Mouse (Mus musculus): ENCODE measurements around the gene Mterf4. TPM values are rescaled to one million over a fixed set of nuclear protein-coding genes. Genes with fewer than 3 reads are reported as not detected.
A peak's percentile ranks its signal among the peaks of the same experiment; 100 is the strongest.

Gene Mterf4
- polyA plus RNA-seq (2015; fragmentation: Nextera tagmentation; extraction: Ambion mirVana), result 23.8 and 26.6 TPM in 2 replicates

DNA sequence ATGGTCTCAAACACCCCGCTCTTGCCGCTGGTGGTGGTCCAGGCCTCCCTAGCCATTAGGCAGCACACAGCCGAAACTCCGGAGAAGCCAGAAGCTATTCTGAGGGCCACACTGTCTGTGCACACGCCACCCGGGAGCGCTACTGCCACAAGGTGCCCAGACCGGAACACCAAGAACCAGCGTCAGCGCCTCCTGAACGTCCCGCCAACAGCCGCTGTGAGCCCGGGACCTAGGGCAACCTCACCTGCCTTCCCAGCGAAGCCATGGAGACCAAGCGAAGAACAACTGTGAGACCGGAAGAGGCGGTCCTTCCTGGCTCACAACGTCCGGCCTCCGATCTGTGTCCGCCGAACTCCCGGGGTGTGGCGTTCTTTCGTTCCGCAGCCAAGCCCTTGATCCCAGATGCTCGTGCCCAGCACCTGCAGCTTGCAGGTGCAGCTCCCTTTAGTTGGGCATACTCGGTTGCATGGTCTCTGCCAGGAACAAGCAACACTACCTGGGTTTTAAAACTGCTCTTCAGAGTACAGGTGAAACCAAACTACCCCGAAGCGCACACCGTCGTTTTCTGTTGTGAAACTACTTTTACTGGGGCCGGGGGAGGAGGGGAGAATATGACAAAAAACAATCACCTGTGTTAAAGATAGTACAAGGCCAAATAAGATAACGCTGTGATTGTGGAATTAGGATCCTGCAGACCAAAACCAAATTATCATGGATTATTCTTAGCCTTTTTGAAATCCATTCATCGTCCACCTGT is at the start of gene Mterf4:
Gene Mterf4, minus strand, starts transcription at position 335 of the 757 bp plus-strand sequence.
- WGBS, result 7% methylated on average over 36 of the region's 36 CpGs
- peak within 1 kb of the TSS; percentile 74 for H3K4me2 ChIP-seq (ENCODE audit: low read depth, low read length)
- H3K4me3 ChIP-seq (ENCODE audit: low read length), result peak within 1 kb of the TSS; percentile 84
- H3K9ac ChIP-seq (ENCODE audit: low read depth, low read length), result peak within 1 kb of the TSS; percentile 79
- peak; percentile 97 for ATAC-seq
- H3K27me3 ChIP-seq (replicated peaks; ENCODE audit: control insufficient read depth, insufficient read depth, low read length), result no peaks in the 10 kb centered on the region
- no peak within 1 kb of the TSS for H3K27ac ChIP-seq (ENCODE audit: low read length)
- peaks cover 7% of the 10 kb centered on the region for H3K4me1 ChIP-seq (ENCODE audit: control insufficient read depth, insufficient read depth, low read length)
- no peaks in the 10 kb centered on the region for H3K9me3 ChIP-seq (ENCODE audit: control insufficient read depth, low read length)
- no peaks in the 10 kb centered on the region for H3K36me3 ChIP-seq (ENCODE audit: control insufficient read depth, insufficient read depth, low read length)

DNA sequence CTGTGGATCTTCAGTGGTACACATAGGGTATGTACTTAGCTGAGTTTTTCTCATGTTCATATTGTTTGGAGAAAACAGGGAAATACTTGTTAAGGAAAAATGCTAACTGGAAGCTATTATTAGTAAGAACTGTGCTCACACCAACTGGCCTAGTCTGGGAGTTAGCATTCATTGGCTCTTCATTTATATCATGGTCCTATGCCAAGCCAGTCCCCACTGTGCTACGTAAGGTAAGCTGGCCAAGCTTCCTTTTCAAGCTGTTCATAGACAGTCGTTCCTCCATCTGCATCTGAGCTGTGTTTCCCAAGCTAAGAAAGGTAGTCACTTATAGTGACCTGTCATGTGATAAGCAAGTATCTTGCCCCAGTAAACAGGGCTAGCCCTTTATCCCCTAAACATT is 47.0 kb upstream of the Mterf4 start:
- no peaks in the 10 kb centered on the region for H3K4me1 ChIP-seq (ENCODE audit: control insufficient read depth, insufficient read depth, low read length)
- no peaks in the 10 kb centered on the region for H3K9me3 ChIP-seq (ENCODE audit: control insufficient read depth, low read length)
- ATAC-seq, result no peak
- H3K27ac ChIP-seq (ENCODE audit: low read length), result no peak overlapping the region
- H3K27me3 ChIP-seq (replicated peaks; ENCODE audit: control insufficient read depth, insufficient read depth, low read length), result no peaks in the 10 kb centered on the region
- no peak overlapping the region for H3K9ac ChIP-seq (ENCODE audit: low read depth, low read length)
- no peak overlapping the region for H3K4me2 ChIP-seq (ENCODE audit: low read depth, low read length)
- 92% methylated on average over 2 of the region's 2 CpGs for WGBS
- H3K36me3 ChIP-seq (ENCODE audit: control insufficient read depth, insufficient read depth, low read length), result peaks cover 14% of the 10 kb centered on the region
- no peak overlapping the region for H3K4me3 ChIP-seq (ENCODE audit: low read length)

DNA sequence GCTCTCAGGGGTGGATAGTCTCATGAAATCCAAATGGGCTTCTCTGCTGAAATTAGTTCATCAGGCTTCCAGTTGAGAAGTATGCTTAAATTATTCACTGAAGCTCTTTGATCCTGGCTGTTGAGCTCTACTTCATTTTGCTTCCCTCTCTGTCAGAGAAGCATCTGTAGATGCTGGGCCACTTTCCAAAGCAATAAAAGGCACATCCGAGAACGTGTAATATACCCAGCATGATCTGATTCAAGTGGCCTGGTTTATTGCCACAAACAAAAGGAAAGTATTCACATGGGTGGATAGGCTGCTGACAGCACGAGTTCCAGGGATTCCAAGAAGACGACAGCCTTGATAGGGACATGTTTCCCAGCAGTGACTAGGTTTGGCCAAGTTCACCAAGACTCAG is 44.0 kb upstream of the Mterf4 start:
- Histone ChIP-seq H3K27me3 (replicated peaks; ENCODE audit: control insufficient read depth, insufficient read depth, low read length) (no peaks in the 10 kb centered on the region), H3K9ac (ENCODE audit: low read depth, low read length) (no peak overlapping the region), H3K4me2 (ENCODE audit: low read depth, low read length) (no peak overlapping the region), H3K9me3 (ENCODE audit: control insufficient read depth, low read length) (no peaks in the 10 kb centered on the region), H3K27ac (ENCODE audit: low read length) (no peak overlapping the region), H3K36me3 (ENCODE audit: control insufficient read depth, insufficient read depth, low read length) (peaks cover 9% of the 10 kb centered on the region), H3K4me3 (ENCODE audit: low read length) (no peak overlapping the region), H3K4me1 (ENCODE audit: control insufficient read depth, insufficient read depth, low read length) (peaks cover under 1% of the 10 kb centered on the region)
- ATAC-seq, result no peak
- WGBS, result 76% methylated on average over 4 of the region's 4 CpGs

DNA sequence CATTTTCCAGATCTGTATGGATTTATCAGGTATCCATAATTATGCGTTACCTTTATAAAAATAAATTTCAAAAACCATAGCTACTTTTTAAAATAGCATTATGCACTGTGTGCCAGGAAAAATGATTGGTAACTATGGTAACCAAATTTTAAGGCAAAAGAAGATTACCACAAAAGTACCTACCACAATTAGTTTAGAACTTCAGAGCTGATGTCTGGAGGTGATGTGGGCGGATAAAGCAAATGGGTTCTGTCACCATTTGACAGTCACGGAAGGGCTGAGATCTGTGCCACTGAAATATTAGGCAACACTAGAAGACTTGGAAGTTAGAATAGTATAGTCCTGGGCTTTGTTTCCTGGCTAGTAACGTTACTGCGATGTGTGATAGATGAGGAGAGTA is 41.5 kb upstream of the Mterf4 start:
- H3K36me3 ChIP-seq (ENCODE audit: control insufficient read depth, insufficient read depth, low read length), result no peaks in the 10 kb centered on the region

DNA sequence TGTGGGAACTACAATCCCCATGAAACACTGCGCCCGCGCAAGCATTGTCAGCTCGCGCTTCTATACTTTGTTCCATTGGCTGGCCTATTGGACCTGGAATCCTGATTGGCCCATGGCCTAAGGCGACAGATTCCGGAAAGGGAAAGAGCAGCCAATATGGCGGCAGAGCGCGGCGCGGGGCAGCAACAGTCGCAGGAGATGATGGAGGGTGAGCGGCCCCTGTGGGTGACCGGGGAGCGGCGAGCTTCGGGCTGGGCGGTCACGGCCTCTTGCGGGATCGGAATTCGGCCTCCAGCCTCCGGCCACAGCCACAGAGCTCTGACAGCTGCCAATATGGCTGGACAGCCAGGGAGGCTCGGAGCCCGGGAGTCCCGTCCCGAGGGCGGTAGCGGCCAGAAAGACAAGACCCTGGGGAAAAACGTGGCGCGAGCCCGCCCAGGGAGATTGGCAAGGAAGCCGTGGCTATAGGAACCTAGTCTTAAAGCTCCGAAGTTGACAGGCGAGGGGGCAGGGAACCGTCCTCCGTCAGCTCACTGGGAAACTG is 37.9 kb upstream of the Mterf4 start:
- ATAC-seq, result peak; percentile 96
- no peaks in the 10 kb centered on the region for H3K9me3 ChIP-seq (ENCODE audit: control insufficient read depth, low read length)
- H3K4me2 ChIP-seq (ENCODE audit: low read depth, low read length), result peak overlapping the region; percentile 83
- peaks cover 10% of the 10 kb centered on the region for H3K4me1 ChIP-seq (ENCODE audit: control insufficient read depth, insufficient read depth, low read length)
- H3K4me3 ChIP-seq (ENCODE audit: low read length), result peak overlapping the region; percentile 98
- peak overlapping the region; percentile 93 for H3K9ac ChIP-seq (ENCODE audit: low read depth, low read length)
- H3K27ac ChIP-seq (ENCODE audit: low read length), result peak overlapping the region; percentile 51; the same call in 1 of the 2 replicates
- no peaks in the 10 kb centered on the region for H3K36me3 ChIP-seq (ENCODE audit: control insufficient read depth, insufficient read depth, low read length)
- WGBS, result under 1% methylated on average over 39 of the region's 39 CpGs
- no peaks in the 10 kb centered on the region for H3K27me3 ChIP-seq (replicated peaks; ENCODE audit: control insufficient read depth, insufficient read depth, low read length)

More for the DNA sequence above, 41.5 kb upstream of the Mterf4 start:
- no peak overlapping the region for H3K9ac ChIP-seq (ENCODE audit: low read depth, low read length)
- H3K27ac ChIP-seq (ENCODE audit: low read length), result no peak overlapping the region
- H3K4me1 ChIP-seq (ENCODE audit: control insufficient read depth, insufficient read depth, low read length), result peaks cover 6% of the 10 kb centered on the region
- H3K4me2 ChIP-seq (ENCODE audit: low read depth, low read length), result no peak overlapping the region
- H3K9me3 ChIP-seq (ENCODE audit: control insufficient read depth, low read length), result no peaks in the 10 kb centered on the region
- ATAC-seq, result no peak
- WGBS, result 92% methylated on average over 5 of the region's 5 CpGs
- no peaks in the 10 kb centered on the region for H3K27me3 ChIP-seq (replicated peaks; ENCODE audit: control insufficient read depth, insufficient read depth, low read length)
- no peak overlapping the region for H3K4me3 ChIP-seq (ENCODE audit: low read length)

DNA sequence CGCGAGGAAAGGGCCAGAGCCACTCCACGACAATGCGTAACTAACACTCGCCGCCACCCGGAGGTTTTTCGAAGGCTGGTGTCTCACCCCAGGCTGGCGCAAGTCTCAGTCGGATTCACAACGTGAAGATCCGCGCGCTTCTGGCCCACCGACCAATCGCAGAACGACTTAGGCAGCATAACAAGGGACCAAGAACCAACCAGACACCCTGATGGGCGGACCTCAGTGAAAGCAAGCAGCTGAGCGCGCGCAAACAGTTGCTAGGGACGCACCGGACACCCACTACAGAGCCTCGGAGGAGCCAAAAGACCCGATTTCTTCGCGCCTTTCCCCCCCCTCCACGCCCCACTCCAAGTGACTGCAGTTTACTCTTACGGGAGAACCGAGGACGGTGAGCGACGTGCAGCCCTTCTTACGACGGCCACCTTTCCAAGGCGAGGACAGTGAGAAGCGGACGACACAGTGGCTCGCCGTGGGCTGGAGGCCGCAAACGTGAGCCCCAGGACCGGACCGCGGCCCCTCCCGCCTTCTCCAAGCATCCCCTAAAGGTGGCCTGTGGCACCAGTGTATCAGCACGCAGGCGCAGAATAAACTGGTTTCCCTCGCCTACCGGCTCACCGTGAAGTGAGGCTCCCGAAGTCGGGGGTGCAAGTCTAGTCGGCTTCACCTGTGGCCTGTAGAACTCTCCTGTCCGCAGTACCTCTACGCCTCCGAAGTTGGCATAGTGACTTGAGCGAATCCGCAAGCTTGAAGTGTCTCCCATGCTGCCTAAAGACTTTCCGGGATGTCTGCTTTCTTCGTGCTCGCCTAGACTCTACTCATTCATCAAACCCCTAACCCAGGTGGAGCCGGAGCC is 37.2 kb upstream of the Mterf4 start, which contains the start of the genes Ppp1r7 and Pask:
Gene Ppp1r7, plus strand, starts transcription at position 207 of the 856 bp plus-strand sequence.
Gene Pask, minus strand, starts transcription at position 835 of the 856 bp plus-strand sequence.
- Histone ChIP-seq H3K4me1 (ENCODE audit: control insufficient read depth, insufficient read depth, low read length) (peaks cover 10% of the 10 kb centered on the region), H3K27ac (ENCODE audit: low read length) (peak within 1 kb of the TSS; percentile 51), H3K9ac (ENCODE audit: low read depth, low read length) (peak within 1 kb of the TSS; percentile 93), H3K4me3 (ENCODE audit: low read length) (peak within 1 kb of the TSS; percentile 98), H3K27me3 (replicated peaks; ENCODE audit: control insufficient read depth, insufficient read depth, low read length) (no peaks in the 10 kb centered on the region), H3K36me3 (ENCODE audit: control insufficient read depth, insufficient read depth, low read length) (no peaks in the 10 kb centered on the region), H3K9me3 (ENCODE audit: control insufficient read depth, low read length) (no peaks in the 10 kb centered on the region), H3K4me2 (ENCODE audit: low read depth, low read length) (peak within 1 kb of the TSS; percentile 83)
- peak; percentile 96 for ATAC-seq
- WGBS, result under 1% methylated on average over 63 of the region's 63 CpGs

DNA sequence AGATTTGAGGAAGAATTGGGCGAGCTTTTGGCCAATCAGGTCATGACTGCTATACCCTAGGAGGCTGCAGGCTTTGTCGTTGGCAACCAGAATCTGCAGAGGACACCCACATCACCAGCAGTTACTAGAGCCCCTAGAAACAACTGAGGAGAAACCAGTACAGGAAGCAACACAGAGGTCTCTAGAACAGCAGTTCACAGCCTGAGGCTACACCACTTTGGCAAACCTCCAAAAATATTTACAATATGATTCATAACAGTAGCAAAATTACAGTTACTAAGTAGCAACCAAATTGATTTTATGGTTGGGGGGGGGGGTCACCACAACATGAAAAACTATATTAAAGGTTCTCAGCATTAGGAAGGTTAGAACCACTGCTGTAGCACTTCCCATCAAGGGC is 28.9 kb upstream of the Mterf4 start:
- no peak overlapping the region for H3K4me2 ChIP-seq (ENCODE audit: low read depth, low read length)
- no peak overlapping the region for H3K4me3 ChIP-seq (ENCODE audit: low read length)
- no peak for ATAC-seq
- H3K4me1 ChIP-seq (ENCODE audit: control insufficient read depth, insufficient read depth, low read length), result no peaks in the 10 kb centered on the region
- H3K27me3 ChIP-seq (replicated peaks; ENCODE audit: control insufficient read depth, insufficient read depth, low read length), result no peaks in the 10 kb centered on the region
- no peaks in the 10 kb centered on the region for H3K9me3 ChIP-seq (ENCODE audit: control insufficient read depth, low read length)
- H3K9ac ChIP-seq (ENCODE audit: low read depth, low read length), result no peak overlapping the region
- H3K36me3 ChIP-seq (ENCODE audit: control insufficient read depth, insufficient read depth, low read length), result peaks cover 6% of the 10 kb centered on the region; the same call in 1 of the 2 replicates
- no peak overlapping the region for H3K27ac ChIP-seq (ENCODE audit: low read length)
- 78% methylated on average over 2 of the region's 2 CpGs for WGBS

DNA sequence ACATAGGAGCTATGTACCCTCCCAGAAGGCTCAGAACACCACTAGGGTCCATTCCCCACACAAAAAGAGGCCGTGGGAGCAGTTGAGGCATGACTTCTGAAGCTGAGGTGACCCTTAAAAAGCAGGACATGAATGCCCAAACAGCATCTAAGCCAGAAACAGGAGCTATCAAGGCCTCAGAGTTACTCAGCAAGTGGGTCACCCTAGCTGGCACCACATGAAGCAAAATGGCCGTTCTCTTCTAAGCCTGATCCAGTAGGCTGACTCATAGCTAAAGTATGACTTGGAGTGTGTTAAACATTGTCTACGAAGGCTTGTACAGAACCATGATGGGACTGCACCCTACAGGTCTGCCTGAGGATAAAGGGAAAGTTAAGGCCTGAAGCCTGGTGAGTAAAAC is 20.7 kb upstream of the Mterf4 start:
- Histone ChIP-seq H3K9ac (ENCODE audit: low read depth, low read length) (no peak overlapping the region), H3K36me3 (ENCODE audit: control insufficient read depth, insufficient read depth, low read length) (peaks cover 4% of the 10 kb centered on the region; the same call in 1 of the 2 replicates), H3K27ac (ENCODE audit: low read length) (no peak overlapping the region), H3K4me1 (ENCODE audit: control insufficient read depth, insufficient read depth, low read length) (no peaks in the 10 kb centered on the region), H3K9me3 (ENCODE audit: control insufficient read depth, low read length) (no peaks in the 10 kb centered on the region), H3K4me2 (ENCODE audit: low read depth, low read length) (no peak overlapping the region), H3K4me3 (ENCODE audit: low read length) (no peak overlapping the region), H3K27me3 (replicated peaks; ENCODE audit: control insufficient read depth, insufficient read depth, low read length) (no peaks in the 10 kb centered on the region)
- ATAC-seq, result no peak
- WGBS, result 86% methylated on average over 3 of the region's 3 CpGs

DNA sequence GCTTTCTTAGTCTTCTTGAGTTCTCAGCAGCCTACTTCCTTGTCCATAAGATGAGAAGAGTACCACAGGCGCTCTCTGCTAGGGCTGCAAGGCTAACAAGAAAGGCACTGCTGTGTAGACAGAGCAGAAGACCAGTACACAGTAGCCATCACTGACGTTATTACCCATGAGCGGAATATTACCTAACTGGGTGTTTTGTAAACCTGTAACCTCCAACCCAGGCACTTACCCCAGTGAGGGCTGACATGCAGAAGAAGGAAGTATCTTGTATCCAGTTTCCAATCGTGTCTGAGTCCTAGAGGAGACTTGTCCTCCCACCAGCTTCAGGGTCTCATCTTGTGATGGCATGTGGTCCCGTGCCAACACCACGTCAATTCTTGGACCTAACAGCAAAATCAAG is 18.3 kb upstream of the Mterf4 start:
- Histone ChIP-seq H3K27ac (ENCODE audit: low read length) (no peak overlapping the region), H3K9me3 (ENCODE audit: control insufficient read depth, low read length) (no peaks in the 10 kb centered on the region), H3K4me3 (ENCODE audit: low read length) (no peak overlapping the region), H3K4me2 (ENCODE audit: low read depth, low read length) (no peak overlapping the region), H3K36me3 (ENCODE audit: control insufficient read depth, insufficient read depth, low read length) (peaks cover 9% of the 10 kb centered on the region; the same call in 1 of the 2 replicates), H3K27me3 (replicated peaks; ENCODE audit: control insufficient read depth, insufficient read depth, low read length) (no peaks in the 10 kb centered on the region), H3K4me1 (ENCODE audit: control insufficient read depth, insufficient read depth, low read length) (no peaks in the 10 kb centered on the region), H3K9ac (ENCODE audit: low read depth, low read length) (no peak overlapping the region)
- no peak for ATAC-seq
- 89% methylated on average over 6 of the region's 6 CpGs for WGBS
